8 mouse cellular contexts compared by ENCODE assay signal in genomic region chr1:58585373-58586170, GRCm38 (mm10). TPM values are rescaled to one million over a fixed set of nuclear protein-coding genes. Genes with fewer than 3 reads are reported as not detected.
A peak's percentile ranks its signal among the peaks of the same experiment; 100 is the strongest.
DNase-seq lines count a peak whose midpoint lies in the region; ATAC-seq and TF ChIP-seq lines count a peak whose summit lies in the region.

No protein-coding gene starts in this region.

- no peak for TF ChIP-seq POLR2A in MEL (IDR thresholded peaks at IDR 0.05; ENCODE audit: control insufficient read depth in 1 of 2, insufficient read depth in 1 of 2, low read depth in 1 of 2, low read length in 2 of 2, poor library complexity in 1 of 2)
- peak; percentile 57; the same call in 1 of the 2 replicates for TF ChIP-seq POLR2A in cortical plate, adult 2 months (IDR thresholded peaks at IDR 0.05; ENCODE audit: extremely low read depth, insufficient read depth, low read length)
- no peak for TF ChIP-seq POLR2A in liver, adult 2 months (IDR thresholded peaks at IDR 0.05; ENCODE audit: extremely low read depth, insufficient read depth, low read length)

- no peaks in the 10 kb centered on the region for H3K9me3 ChIP-seq in MEL (replicated peaks; ENCODE audit: insufficient read depth, low read length)
- H3K9me3 ChIP-seq in hindbrain, embryonic 12.5 days (replicated peaks): no peaks in the 10 kb centered on the region
- no peaks in the 10 kb centered on the region for H3K9me3 ChIP-seq in neural tube, embryonic 12.5 days

- H3K79me2 ChIP-seq in MEL (ENCODE audit: control insufficient read depth, insufficient read depth, low read length, poor library complexity): peaks cover 22% of the 10 kb centered on the region
- H3K79me2 ChIP-seq in liver, adult 2 months (ENCODE audit: control insufficient read depth, insufficient read depth, low read length): peaks cover 11% of the 10 kb centered on the region; the same call in 1 of the 2 replicates

- H3K4me1 ChIP-seq in MEL (ENCODE audit: control insufficient read depth in 1 of 2, insufficient read depth in 2 of 2, low read length in 2 of 2): peaks cover 4 to 8% of the 10 kb centered on the region in 2 experiments
- peaks cover 1% of the 10 kb centered on the region; the same call in 1 of the 2 replicates for H3K4me1 ChIP-seq in cortical plate, adult 2 months (ENCODE audit: control insufficient read depth, insufficient read depth, low read length)
- H3K4me1 ChIP-seq in hindbrain, embryonic 12.5 days: peaks cover 11% of the 10 kb centered on the region
- peaks cover 3% of the 10 kb centered on the region for H3K4me1 ChIP-seq in liver, adult 2 months (ENCODE audit: control insufficient read depth, insufficient read depth, low read length)
- peaks cover 8% of the 10 kb centered on the region for H3K4me1 ChIP-seq in neural tube, embryonic 12.5 days

- peak overlapping the region; percentile 98 for H3K4me3 ChIP-seq in MEL (ENCODE audit: control insufficient read depth in 1 of 2, insufficient read depth in 1 of 2, low read depth in 2 of 2, low read length in 2 of 2)
- H3K4me3 ChIP-seq in cortical plate, adult 2 months (ENCODE audit: insufficient read depth, low read length): peak overlapping the region; percentile 89
- H3K4me3 ChIP-seq in hindbrain, embryonic 12.5 days: peak overlapping the region; percentile 84
- H3K4me3 ChIP-seq in liver, adult 2 months (ENCODE audit: insufficient read depth, low read depth, low read length): peak overlapping the region; percentile 96
- peak overlapping the region; percentile 85 for H3K4me3 ChIP-seq in neural tube, embryonic 12.5 days

- no peak for TF ChIP-seq CTCF in MEL (IDR thresholded peaks at IDR 0.05 in 2 of 3, conservative IDR thresholded peaks at IDR 0.05 in 1 of 3; ENCODE audit: control insufficient read depth in 1 of 3, insufficient read depth in 1 of 3, low read depth in 2 of 3, low read length in 3 of 3, poor library complexity in 1 of 3, severe bottlenecking in 1 of 3)
- TF ChIP-seq CTCF in cortical plate, adult 2 months (IDR thresholded peaks at IDR 0.05; ENCODE audit: extremely low read depth, insufficient read depth, low read length): no peak
- TF ChIP-seq CTCF in liver, adult 2 months (IDR thresholded peaks at IDR 0.05; ENCODE audit: low read depth, low read length): no peak

- DNase-seq in layer of hippocampus, adult 11-12 months (ENCODE audit: low spot score): peak; percentile 23
- DNase-seq in layer of hippocampus, postnatal 10 days (ENCODE audit: low spot score in 2 of 2): no peak
- peak; percentile 15 for DNase-seq in MEL (ENCODE audit: low read depth, low spot score)
- peak; percentile 75 for DNase-seq in liver, adult 2 months (ENCODE audit: extremely low read depth, low read depth, low spot score)
- no peak for DNase-seq in thymus, postnatal 36 days

- H3K27me3 ChIP-seq in MEL (ENCODE audit: control insufficient read depth in 1 of 2, insufficient read depth in 2 of 2, low read length in 2 of 2): no peaks in the 10 kb centered on the region
- no peaks in the 10 kb centered on the region for H3K27me3 ChIP-seq in hindbrain, embryonic 12.5 days
- H3K27me3 ChIP-seq in liver, adult 2 months (ENCODE audit: control insufficient read depth, insufficient read depth, low read length): no peaks in the 10 kb centered on the region
- H3K27me3 ChIP-seq in neural tube, embryonic 12.5 days (replicated peaks): no peaks in the 10 kb centered on the region

- peaks cover 0 to 15% of the 10 kb centered on the region in 2 experiments; a peak in 2 of 4 replicates for H3K36me3 ChIP-seq in MEL (ENCODE audit: control insufficient read depth in 1 of 2, insufficient read depth in 2 of 2, low read length in 2 of 2)
- H3K36me3 ChIP-seq in hindbrain, embryonic 12.5 days: no peaks in the 10 kb centered on the region
- no peaks in the 10 kb centered on the region for H3K36me3 ChIP-seq in liver, adult 2 months (ENCODE audit: control insufficient read depth, insufficient read depth, low read length)
- H3K36me3 ChIP-seq in neural tube, embryonic 12.5 days: no peaks in the 10 kb centered on the region

- ATAC-seq in hindbrain, embryonic 12.5 days (ENCODE audit: low FRiP score): peak; percentile 82
- ATAC-seq in neural tube, embryonic 12.5 days (ENCODE audit: low FRiP score, low read depth): peak; percentile 75

- peak overlapping the region; percentile 91 for H3K9ac ChIP-seq in MEL (ENCODE audit: control insufficient read depth, low read depth, low read length, poor library complexity, severe bottlenecking)
- peak overlapping the region; percentile 92 for H3K9ac ChIP-seq in hindbrain, embryonic 12.5 days
- H3K9ac ChIP-seq in liver, adult 2 months (ENCODE audit: low read depth, low read length): peak overlapping the region; percentile 96
- H3K9ac ChIP-seq in neural tube, embryonic 12.5 days: peak overlapping the region; percentile 88

- H3K27ac ChIP-seq in MEL (ENCODE audit: control insufficient read depth, low read depth, low read length): no peak overlapping the region
- H3K27ac ChIP-seq in cortical plate, adult 2 months (ENCODE audit: insufficient read depth, low read length): peak overlapping the region; percentile 72
- H3K27ac ChIP-seq in hindbrain, embryonic 12.5 days: peak overlapping the region; percentile 44
- H3K27ac ChIP-seq in liver, adult 2 months (replicated peaks; ENCODE audit: insufficient read depth, low read depth, low read length): peak overlapping the region; percentile 88
- H3K27ac ChIP-seq in neural tube, embryonic 12.5 days: 0 out of 2 replicates have a peak overlapping the region, but pooled peaks have one; percentile 20

- no peak for TF ChIP-seq EP300 in MEL (IDR thresholded peaks at IDR 0.05; ENCODE audit: low read depth in 1 of 2, low read length in 2 of 2)

- WGBS in hindbrain, embryonic 12.5 days: 6% methylated on average over 33 of the region's 36 CpGs
- 2% methylated on average over 35 of the region's 36 CpGs for WGBS in liver, adult 2 months
- 7% methylated on average over 36 of the region's 36 CpGs for WGBS in neural tube, embryonic 12.5 days

- TF ChIP-seq RAD21 in MEL (IDR thresholded peaks at IDR 0.05; ENCODE audit: low read depth, low read length): no peak

- peak overlapping the region; percentile 87 for H3K4me2 ChIP-seq in hindbrain, embryonic 12.5 days (replicated peaks)
- H3K4me2 ChIP-seq in neural tube, embryonic 12.5 days (replicated peaks): peak overlapping the region; percentile 92

TF ChIP-seq in MEL, 35 proteins besides CTCF, POLR2A, EP300 and RAD21:
- TF ChIP-seq MYB (IDR thresholded peaks at IDR 0.05; ENCODE audit: low read depth, low read length) (no peak), ZC3H11A (IDR thresholded peaks at IDR 0.05; ENCODE audit: low read depth, low read length) (no peak), USF1 (IDR thresholded peaks at IDR 0.05; ENCODE audit: low read depth, low read length) (no peak)

RNA-seq across cellular contexts. Expression of gene Fam126b, which starts 0.6 kb away (rescaled TPM):
- total RNA-seq in layer of hippocampus, postnatal 10 days (2021): 10 to 100 TPM; 59.4 to 59.7 TPM
- total RNA-seq in MEL (2012; rRNA removed): 5.0 and 5.5 TPM in 2 replicates
- 1 to 10 TPM in 1 of 2 experiments, not detected in 1; 5.7 TPM for polyA plus RNA-seq in MEL (2012; ENCODE audit: insufficient read depth in 1 of 2, insufficient read length in 2 of 2, low read depth in 1 of 2, low replicate concordance in 2 of 2, missing spikeins in 1 of 2)
- polyA plus RNA-seq in cortical plate, adult 2 months (2012; rRNA removed): 23.9 and 25.5 TPM in 2 replicates
- polyA plus RNA-seq in hindbrain, embryonic 12.5 days (2016; fragmentation: Nextera tagmentation; extraction: Ambion mirVana): 8.8 and 10.2 TPM in 2 replicates
- 22.6 and 33.0 TPM in 2 replicates for total RNA-seq in liver, adult 2 months (2014; rRNA removed)
- 1.8 and 2.3 TPM in 2 replicates for polyA plus RNA-seq in liver, adult 2 months (2012; rRNA removed)
- 8.5 and 9.4 TPM in 2 replicates for polyA plus RNA-seq in neural tube, embryonic 12.5 days (2016; fragmentation: Nextera tagmentation; extraction: Ambion mirVana)

RNA-seq across cellular contexts. Expression of gene Ndufb3, which starts 0.6 kb away (rescaled TPM):
- 100 to 1,000 TPM; 113 to 121 TPM for total RNA-seq in layer of hippocampus, postnatal 10 days (2021)
- total RNA-seq in MEL (2012; rRNA removed): 169 and 172 TPM in 2 replicates
- 10 to 100 TPM in 1 of 2 experiments, not detected in 1; 98.3 TPM for polyA plus RNA-seq in MEL (2012; ENCODE audit: insufficient read depth in 1 of 2, insufficient read length in 2 of 2, low read depth in 1 of 2, low replicate concordance in 2 of 2, missing spikeins in 1 of 2)
- 227 and 228 TPM in 2 replicates for polyA plus RNA-seq in cortical plate, adult 2 months (2012; rRNA removed)
- 153 and 161 TPM in 2 replicates for polyA plus RNA-seq in hindbrain, embryonic 12.5 days (2016; fragmentation: Nextera tagmentation; extraction: Ambion mirVana)
- 116 and 196 TPM in 2 replicates for total RNA-seq in liver, adult 2 months (2014; rRNA removed)
- 48.0 and 52.4 TPM in 2 replicates for polyA plus RNA-seq in liver, adult 2 months (2012; rRNA removed)
- polyA plus RNA-seq in neural tube, embryonic 12.5 days (2016; fragmentation: Nextera tagmentation; extraction: Ambion mirVana): 168 and 179 TPM in 2 replicates

Comparison
In these comparisons a context has a peak if more than half of its experiments do, and no peak if none do; other contexts are left out.
1. DNase-seq: peak in layer of hippocampus, adult 11-12 months (single experiment), MEL (single experiment) and liver, adult 2 months (single experiment); none in layer of hippocampus, postnatal 10 days (0 of 2) and thymus, postnatal 36 days (0 of 2).
2. Peak in every context shown above with its lines, with median percentiles within 50 percentile points of each other: H3K4me3 ChIP-seq and H3K9ac ChIP-seq.